In the genomic region with DNA sequence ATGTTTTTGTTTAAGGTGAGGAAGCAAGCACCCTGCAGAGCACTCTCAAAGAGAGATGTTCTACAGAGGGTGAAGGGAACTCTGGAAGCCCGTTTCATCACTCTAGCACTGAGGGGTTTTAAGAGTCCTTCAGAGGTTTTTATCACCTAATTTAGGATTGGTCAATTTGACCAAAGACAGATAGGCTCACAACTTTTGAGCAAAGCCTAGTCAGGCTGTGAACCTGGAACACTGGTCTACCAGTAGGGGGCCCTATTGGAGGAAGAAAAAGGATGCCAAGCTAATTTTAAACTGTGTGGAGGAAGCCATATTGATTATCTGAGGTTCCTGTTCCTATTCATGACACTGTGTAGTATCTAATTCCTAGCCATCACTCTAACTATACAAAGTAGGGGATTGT, we compare ENCODE assay signal across 20 mouse cellular contexts.
"Had no signal": no experiment of that assay in that cellular context is flagged by ENCODE, and none has a peak within 500 bp of the region (broad histone marks: within the 10 kb centered on the region; RNA-seq: fewer than 3 reads in every experiment).

No protein-coding gene starts in this region.

- H3K4me3 ChIP-seq: limb, embryonic 10.5 days; limb, embryonic 13.5 days; liver, embryonic 12.5 days; liver, embryonic 15.5 days; midbrain, embryonic 12.5 days; midbrain, embryonic 15.5 days; myocyte; neural tube, embryonic 13.5 days; stomach, embryonic 15.5 days had no signal

- H3K4me1 ChIP-seq: limb, embryonic 10.5 days; limb, embryonic 13.5 days; liver, embryonic 12.5 days; liver, embryonic 15.5 days; midbrain, embryonic 12.5 days; midbrain, embryonic 15.5 days; neural tube, embryonic 13.5 days; stomach, embryonic 15.5 days had no signal

- H3K9ac ChIP-seq: limb, embryonic 13.5 days; liver, embryonic 12.5 days; liver, embryonic 15.5 days; midbrain, embryonic 12.5 days; midbrain, embryonic 15.5 days; neural tube, embryonic 13.5 days; stomach, embryonic 15.5 days had no signal

- H3K27ac ChIP-seq: kidney, postnatal 0 days; limb, embryonic 10.5 days; limb, embryonic 13.5 days; liver, embryonic 12.5 days; liver, embryonic 15.5 days; midbrain, embryonic 12.5 days; midbrain, embryonic 15.5 days; neural tube, embryonic 13.5 days; stomach, embryonic 15.5 days had no signal

- DNase-seq: kidney, adult 2 months; kidney, postnatal 25 days; liver; lung, adult 18-20 months; lung, postnatal 14 days; lung, postnatal 4 days; retina, postnatal 1 day; right cerebral cortex, postnatal 25 days; spleen, adult 18-20 months; thymus, postnatal 25 days had no signal

- H3K9me3 ChIP-seq: limb, embryonic 10.5 days; limb, embryonic 13.5 days; liver, embryonic 12.5 days; liver, embryonic 15.5 days; midbrain, embryonic 12.5 days; midbrain, embryonic 15.5 days; neural tube, embryonic 13.5 days; stomach, embryonic 15.5 days had no signal

- H3K27me3 ChIP-seq: limb, embryonic 13.5 days; liver, embryonic 12.5 days; liver, embryonic 15.5 days; midbrain, embryonic 12.5 days; midbrain, embryonic 15.5 days; neural tube, embryonic 13.5 days; stomach, embryonic 15.5 days had no signal

- H3K4me2 ChIP-seq: limb, embryonic 13.5 days; liver, embryonic 12.5 days; liver, embryonic 15.5 days; midbrain, embryonic 12.5 days; midbrain, embryonic 15.5 days; neural tube, embryonic 13.5 days; stomach, embryonic 15.5 days had no signal

- ATAC-seq: liver, embryonic 12.5 days; midbrain, embryonic 15.5 days had no signal

- H3K36me3 ChIP-seq: limb, embryonic 10.5 days; limb, embryonic 13.5 days; liver, embryonic 12.5 days; liver, embryonic 15.5 days; midbrain, embryonic 12.5 days; midbrain, embryonic 15.5 days; neural tube, embryonic 13.5 days; stomach, embryonic 15.5 days had no signal
